Mouse (Mus musculus): Measurements from ENCODE around the gene Zfp786. TPM values are rescaled to one million over a fixed set of nuclear protein-coding genes. Genes with fewer than 3 reads are reported as not detected.

Zfp786 gene
- polyA plus RNA-seq (2015; fragmentation: Illumina TruSeq; extraction: RNeasy Lipid Tissue Mini Kit (QIAGEN cat#74804); ENCODE audit: insufficient read depth, low replicate concordance), result 0.33 TPM

GRCm38 (mm10) chr6:47830104-47831078, at the start of gene Zfp786:
Zfp786 (minus strand) TSS chr6:47830867.

GRCm38 (mm10) chr6:47877058-47877457, 46.4 kb upstream of the Zfp786 start, which contains the start of gene Zfp282:
Zfp282 (plus strand) TSS chr6:47877204.

GRCm38 (mm10) chr6:47835482-47835983, 4.9 kb upstream of the Zfp786 start, which contains the start of gene Zfp398:
Zfp398 (plus strand) TSS chr6:47835661.

GRCm38 (mm10) chr6:47813257-47813878, 17.3 kb downstream of the Zfp786 start, which contains the start of gene Pdia4:
Pdia4 (minus strand) TSS chr6:47813430.

Other genes starting within 250 kb of the Zfp786 start
- gene Ezh2, start 235.5 kb downstream of the Zfp786 start, polyA plus RNA-seq (2015; fragmentation: Illumina TruSeq; extraction: RNeasy Lipid Tissue Mini Kit (QIAGEN cat#74804); ENCODE audit: insufficient read depth, low replicate concordance), result 98.5 TPM
- 307 TPM for gene Pdia4, start 17.4 kb downstream of the Zfp786 start, polyA plus RNA-seq (2015; fragmentation: Illumina TruSeq; extraction: RNeasy Lipid Tissue Mini Kit (QIAGEN cat#74804); ENCODE audit: insufficient read depth, low replicate concordance)
- gene Zfp398, start 4.8 kb upstream of the Zfp786 start, polyA plus RNA-seq (2015; fragmentation: Illumina TruSeq; extraction: RNeasy Lipid Tissue Mini Kit (QIAGEN cat#74804); ENCODE audit: insufficient read depth, low replicate concordance), result 23.8 TPM
- 4.8 TPM for gene Zfp282, start 46.3 kb upstream of the Zfp786 start, polyA plus RNA-seq (2015; fragmentation: Illumina TruSeq; extraction: RNeasy Lipid Tissue Mini Kit (QIAGEN cat#74804); ENCODE audit: insufficient read depth, low replicate concordance)
- gene Zfp212, start 89.6 kb upstream of the Zfp786 start, polyA plus RNA-seq (2015; fragmentation: Illumina TruSeq; extraction: RNeasy Lipid Tissue Mini Kit (QIAGEN cat#74804); ENCODE audit: insufficient read depth, low replicate concordance), result 13.3 TPM
- gene Zfp956, start 122.5 kb upstream of the Zfp786 start, polyA plus RNA-seq (2015; fragmentation: Illumina TruSeq; extraction: RNeasy Lipid Tissue Mini Kit (QIAGEN cat#74804); ENCODE audit: insufficient read depth, low replicate concordance), result 13.1 TPM
- 27.7 TPM for gene Zfp777, start 218.0 kb upstream of the Zfp786 start, polyA plus RNA-seq (2015; fragmentation: Illumina TruSeq; extraction: RNeasy Lipid Tissue Mini Kit (QIAGEN cat#74804); ENCODE audit: insufficient read depth, low replicate concordance)

All from spleen, adult 10 weeks (tissue).